Mouse (Mus musculus) ES-CJ7 (cell line): ENCODE data around the gene Lcn5.
"Not testable (repeated sequence)": the region's sequence is repeated elsewhere in the genome, so short reads cannot be mapped to it uniquely, and the experiment has no call there.

ENCODE experiments used
- DNase-seq: peaks from one replicate; pipeline ENCODE4 v3.0.0; 2011; ENCODE audit warnings: low read depth, low spot score

The Lcn5 gene

GRCm38 (mm10) chr2:25679559-25679958 is 21.8 kb downstream of the Lcn5 start:
- no peak for DNase-seq

GRCm38 (mm10) chr2:25682426-25682825 is 24.7 kb downstream of the Lcn5 start, which contains the start of gene Lcn10:
TSS of gene Lcn10 (plus strand) at chr2:25682726.
- DNase-seq, result no peak

GRCm38 (mm10) chr2:25686941-25687340 is 29.2 kb downstream of the Lcn5 start:
- peak; percentile 38 for DNase-seq

- DNase-seq, result peak; percentile 90
Observed at GRCm38 (mm10) chr2:25694605-25695004, 36.9 kb downstream of the Lcn5 start.

- DNase-seq, result no peak
Observed at GRCm38 (mm10) chr2:25696951-25697350, 39.2 kb downstream of the Lcn5 start.

- DNase-seq, result no peak
Observed at GRCm38 (mm10) chr2:25698696-25699095, 40.9 kb downstream of the Lcn5 start.

- DNase-seq, result not testable (repeated sequence)
Observed at GRCm38 (mm10) chr2:25699743-25700142, 42.0 kb downstream of the Lcn5 start, which contains the start of gene Obp2a. TSS of gene Obp2a (plus strand) at chr2:25700043.

- no peak for DNase-seq
Observed at GRCm38 (mm10) chr2:25701001-25701400, 43.2 kb downstream of the Lcn5 start.

- no peak for DNase-seq
Observed at GRCm38 (mm10) chr2:25703706-25704105, 46.0 kb downstream of the Lcn5 start.

GRCm38 (mm10) chr2:25706643-25707481 is 49.1 kb downstream of the Lcn5 start, which contains the start of gene Bmyc:
TSS of gene Bmyc (plus strand) at chr2:25706739.
- DNase-seq, result peak; percentile 91

GRCm38 (mm10) chr2:25708121-25708520 is 50.4 kb downstream of the Lcn5 start:
- peak; percentile 59 for DNase-seq

GRCm38 (mm10) chr2:25709056-25709455 is 51.3 kb downstream of the Lcn5 start:
- not testable (repeated sequence) for DNase-seq

- DNase-seq, result not testable (repeated sequence)
Observed at GRCm38 (mm10) chr2:25709791-25710190, 52.0 kb downstream of the Lcn5 start.
